Mouse (Mus musculus) midbrain, embryonic 13.5 days (tissue): Measurements from ENCODE around the gene Ccdc188. TPM values are rescaled to one million over a fixed set of nuclear protein-coding genes. Genes with fewer than 3 reads are reported as not detected.

Source experiments
- polyA plus RNA-seq: library from polyadenylated mRNA; unstranded; fragments of >200 nt; fragmentation: Nextera tagmentation; extraction: Ambion mirVana; gene quantifications from 2 replicates; pipeline ENCODE4 v1.2.1, GENCODE M21; 2015

The Ccdc188 gene
- polyA plus RNA-seq, 1 experiment from 2014 or later: 0.09 TPM

Other genes starting within 250 kb of the Ccdc188 start
- gene Vpreb2, start 237.5 kb upstream of the Ccdc188 start, polyA plus RNA-seq: not detected in 2 replicates
- gene Dgcr6, start 165.0 kb upstream of the Ccdc188 start, polyA plus RNA-seq: 173 and 179 TPM in 2 replicates
- 4.9 and 5.2 TPM in 2 replicates for gene Prodh, start 127.7 kb upstream of the Ccdc188 start, polyA plus RNA-seq
- 10.4 and 13.4 TPM in 2 replicates for gene Rtn4r, start 90.2 kb upstream of the Ccdc188 start, polyA plus RNA-seq
- 10.1 and 11.9 TPM in 2 replicates for gene Zdhhc8, start 17.3 kb downstream of the Ccdc188 start, polyA plus RNA-seq
- 100 and 115 TPM in 2 replicates for gene Trmt2a, start 30.8 kb downstream of the Ccdc188 start, polyA plus RNA-seq
- gene Ranbp1, start 30.9 kb downstream of the Ccdc188 start, polyA plus RNA-seq: 519 and 564 TPM in 2 replicates
- not detected in 2 replicates for gene Gm49776, start 40.4 kb downstream of the Ccdc188 start, polyA plus RNA-seq
- 36.3 and 39.7 TPM in 2 replicates for gene Dgcr8, start 71.4 kb downstream of the Ccdc188 start, polyA plus RNA-seq
- 63.1 and 66.5 TPM in 2 replicates for gene Tango2, start 130.2 kb downstream of the Ccdc188 start, polyA plus RNA-seq
- gene Arvcf, start 130.3 kb downstream of the Ccdc188 start, polyA plus RNA-seq: 109 and 111 TPM in 2 replicates
- 25.9 and 28.6 TPM in 2 replicates for gene Txnrd2, start 208.5 kb downstream of the Ccdc188 start, polyA plus RNA-seq
- gene Comt, start 209.0 kb downstream of the Ccdc188 start, polyA plus RNA-seq: 75.7 and 78.8 TPM in 2 replicates